Mouse (Mus musculus) kidney, adult 2 months (tissue): Measurements from ENCODE around the gene Prss21.

Source experiments
- CTCF ChIP-seq: fragments of 200-500 bp; conservative IDR thresholded peaks from 2 replicates; pipeline ENCODE4 v1.5.1; 2011; ENCODE audit warnings: low read depth, mild to moderate bottlenecking, control low read depth, low read length, moderate library complexity, mixed read lengths; ENCODE audit not compliant: insufficient read depth, insufficient read length
- POLR2A ChIP-seq: fragments of 200-500 bp; IDR thresholded peaks from one replicate; pipeline ENCODE4 v1.6.1; 2011; ENCODE audit warnings: low read depth, low read length, control low read depth

DNA sequence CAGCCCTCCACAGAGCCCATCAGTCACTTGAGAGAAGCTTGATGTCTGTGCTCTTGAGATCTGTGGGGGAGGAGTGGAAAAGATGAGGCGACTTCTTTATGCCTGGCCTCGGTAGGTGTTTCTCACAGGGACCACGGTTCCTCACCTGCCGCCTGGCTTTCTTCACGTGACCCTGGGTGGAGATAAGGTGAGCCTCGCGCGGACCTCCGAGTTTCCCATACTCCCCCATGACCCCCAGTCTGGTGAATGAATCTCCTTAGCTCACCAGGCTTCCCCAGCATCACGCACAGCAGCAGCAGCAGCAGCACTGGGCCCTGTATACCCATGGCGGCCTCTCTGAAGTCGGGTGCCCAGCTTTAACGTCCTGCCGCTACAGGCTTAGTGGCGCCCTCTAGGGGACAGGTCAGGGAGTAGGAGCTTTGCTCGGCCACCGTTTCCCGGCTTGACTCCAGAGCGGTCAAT lies 24.0 kb upstream of the Prss21 start, which contains the start of the genes Prss32 and Prss41:
- TF ChIP-seq POLR2A (no peak), CTCF (peak; percentile 67)
